Mouse (Mus musculus): ENCODE results near the gene Scai.

DNA sequence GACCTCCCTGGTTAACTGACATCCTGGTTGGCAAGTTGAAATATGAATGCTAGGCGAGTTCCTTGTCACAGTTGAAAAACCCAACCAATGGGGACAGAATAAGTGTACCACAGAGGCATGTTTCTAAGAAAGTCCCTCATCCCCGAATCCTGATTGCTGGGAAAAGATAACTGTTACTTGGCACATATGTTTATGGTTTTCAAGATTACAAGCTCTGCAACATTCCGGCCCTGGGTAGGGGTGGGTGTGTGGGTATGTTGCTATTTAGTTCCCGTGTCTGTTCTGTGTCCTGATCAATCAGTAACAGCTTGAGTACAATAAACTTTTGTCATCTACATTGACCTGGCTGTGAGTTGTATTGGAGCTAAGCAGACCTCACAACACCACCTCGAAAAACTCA lies 66.4 kb downstream of the Scai start:
- TF ChIP-seq CTCF (IDR thresholded peaks at IDR 0.05; ENCODE audit: low read depth) (no peak), EP300 (optimal IDR thresholded peaks at IDR 0.05) (no peak)

All from stomach, postnatal 0 days (tissue).